Mouse (Mus musculus): ENCODE data around the gene Mpnd.

Mpnd gene

GRCm38 (mm10) chr17:56005415-56006061 lies at the start of gene Mpnd, which contains the start of gene Stap2:
Mpnd (plus strand) TSS chr17:56005711.
Stap2 (minus strand) TSS chr17:56005584.
- peak; percentile 68 to 77 for DNase-seq

- peak; percentile 90 to 95 for DNase-seq
Measured at GRCm38 (mm10) chr17:55956129-55956528, 49.4 kb upstream of the Mpnd start.

GRCm38 (mm10) chr17:55956591-55956990 lies 48.9 kb upstream of the Mpnd start:
- no peak for DNase-seq

- peak; percentile 83 to 92 for DNase-seq
Measured at GRCm38 (mm10) chr17:55957168-55957567, 48.3 kb upstream of the Mpnd start.

GRCm38 (mm10) chr17:55957726-55958583 lies 47.6 kb upstream of the Mpnd start:
- DNase-seq, result peak in 1 of 2 experiments; percentile 4

- no peak for DNase-seq
Measured at GRCm38 (mm10) chr17:55958584-55958886, 47.0 kb upstream of the Mpnd start.

- peak; percentile 93 to 96 for DNase-seq
Measured at GRCm38 (mm10) chr17:55958918-55959728, 46.4 kb upstream of the Mpnd start, which contains the start of gene Yju2. Yju2 (plus strand) TSS chr17:55959099.

- DNase-seq, result peak in 1 of 2 experiments; percentile 35
Measured at GRCm38 (mm10) chr17:55959946-55960740, 45.4 kb upstream of the Mpnd start.

GRCm38 (mm10) chr17:55960791-55961190 lies 44.7 kb upstream of the Mpnd start:
- peak in 1 of 2 experiments; percentile 43 for DNase-seq

GRCm38 (mm10) chr17:55961631-55962030 lies 43.9 kb upstream of the Mpnd start:
- no peak for DNase-seq

- no peak for DNase-seq
Measured at GRCm38 (mm10) chr17:55963171-55963570, 42.3 kb upstream of the Mpnd start.

- DNase-seq, result no peak
Measured at GRCm38 (mm10) chr17:55964496-55964895, 41.0 kb upstream of the Mpnd start.

- no peak for DNase-seq
Measured at GRCm38 (mm10) chr17:55964996-55965395, 40.5 kb upstream of the Mpnd start.

GRCm38 (mm10) chr17:55967186-55967585 lies 38.3 kb upstream of the Mpnd start:
- peak; percentile 39 to 57 for DNase-seq

GRCm38 (mm10) chr17:55968210-55968609 lies 37.3 kb upstream of the Mpnd start:
- DNase-seq, result peak in 1 of 2 experiments; percentile 43

- peak; percentile 47 to 63 for DNase-seq
Measured at GRCm38 (mm10) chr17:55969560-55969959, 36.0 kb upstream of the Mpnd start.

GRCm38 (mm10) chr17:55969966-55970891 lies 35.3 kb upstream of the Mpnd start, which contains the start of gene Shd:
Shd (plus strand) TSS chr17:55970467.
- peak; percentile 80 to 84 for DNase-seq

GRCm38 (mm10) chr17:55971453-55971852 lies 34.1 kb upstream of the Mpnd start:
- peak; percentile 22 to 43 for DNase-seq

- DNase-seq, result peak; percentile 91 to 93
Measured at GRCm38 (mm10) chr17:55976255-55976862, 29.2 kb upstream of the Mpnd start.

GRCm38 (mm10) chr17:55977301-55977700 lies 28.2 kb upstream of the Mpnd start:
- DNase-seq, result no peak

All from cerebellum, postnatal 25 days (tissue).